Mouse (Mus musculus): ENCODE measurements at regions not wholly inside any gene's neighbourhood (a gene's known extent, or its start where the extent isn't known, plus 50 kb on each side); places are given as distances from the start of the nearest gene placed in this dataset.

DNA sequence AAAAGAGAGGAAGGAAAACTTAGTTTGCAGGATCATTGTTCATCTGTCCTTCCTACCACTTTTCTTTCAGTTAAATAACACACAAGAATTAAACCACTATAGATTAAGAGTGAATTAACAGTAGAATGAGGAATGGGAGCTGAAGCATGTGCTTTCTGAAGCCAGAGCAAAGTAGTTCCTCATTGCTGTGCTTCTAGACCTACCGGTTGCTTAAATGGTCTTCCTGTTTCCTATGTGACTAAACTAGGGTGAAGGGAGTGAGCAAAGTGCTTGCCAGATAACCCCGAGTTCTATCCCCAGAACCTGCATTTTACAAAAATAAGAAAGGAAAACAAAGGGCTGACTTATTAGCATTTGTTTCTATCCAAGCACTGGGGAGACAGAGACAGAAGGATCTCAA lies 305.5 kb upstream of the Gcfc2 start:
- WGBS = 70% methylated on average over 2 of the region's 2 CpGs
- ATAC-seq = no peak
- H3K36me3 ChIP-seq (ENCODE audit: insufficient read depth) = no peaks in the 10 kb centered on the region
- no peak overlapping the region for H3K27ac ChIP-seq (ENCODE audit: low read depth, low read length)
- no peak for DNase-seq
- H3K4me1 ChIP-seq (ENCODE audit: insufficient read depth) = no peaks in the 10 kb centered on the region
- H3K4me2 ChIP-seq (ENCODE audit: low read depth) = no peak overlapping the region
- no peak overlapping the region for H3K9ac ChIP-seq
- no peaks in the 10 kb centered on the region for H3K9me3 ChIP-seq (ENCODE audit: low read length)
- no peaks in the 10 kb centered on the region for H3K27me3 ChIP-seq (ENCODE audit: insufficient read depth, low read length)
- H3K4me3 ChIP-seq (ENCODE audit: low read depth, low read length) = no peak overlapping the region
- TF ChIP-seq CTCF (IDR thresholded peaks at IDR 0.05; ENCODE audit: low read depth) = no peak

DNA sequence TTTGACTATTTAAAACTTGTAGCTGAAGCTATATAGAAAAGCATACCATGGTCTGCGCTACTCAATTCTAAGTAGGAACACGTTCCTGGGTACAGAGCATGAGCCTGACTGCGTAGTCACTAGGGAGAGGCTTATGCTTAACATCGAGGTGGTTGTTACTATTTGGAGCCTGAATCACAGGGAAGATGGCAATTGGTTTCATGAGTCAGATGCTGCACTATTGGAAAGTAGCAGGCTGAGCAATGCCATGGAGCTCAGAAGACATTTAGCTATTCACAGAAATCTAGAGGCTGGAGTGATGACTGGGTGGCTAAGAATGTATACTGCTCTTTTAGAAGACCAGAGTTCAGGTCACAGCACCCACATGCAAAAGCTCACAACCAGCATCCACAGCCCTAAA lies 302.4 kb upstream of the Gcfc2 start:
- Histone ChIP-seq H3K36me3 (ENCODE audit: insufficient read depth) (no peaks in the 10 kb centered on the region), H3K4me1 (ENCODE audit: insufficient read depth) (no peaks in the 10 kb centered on the region), H3K9ac (no peak overlapping the region), H3K9me3 (ENCODE audit: low read length) (no peaks in the 10 kb centered on the region), H3K4me3 (ENCODE audit: low read depth, low read length) (no peak overlapping the region), H3K27ac (ENCODE audit: low read depth, low read length) (no peak overlapping the region), H3K4me2 (ENCODE audit: low read depth) (no peak overlapping the region), H3K27me3 (ENCODE audit: insufficient read depth, low read length) (no peaks in the 10 kb centered on the region)
- 93% methylated on average over 4 of the region's 4 CpGs for WGBS
- DNase-seq (no peak), ATAC-seq (no peak)
- no peak for TF ChIP-seq CTCF (IDR thresholded peaks at IDR 0.05; ENCODE audit: low read depth)

DNA sequence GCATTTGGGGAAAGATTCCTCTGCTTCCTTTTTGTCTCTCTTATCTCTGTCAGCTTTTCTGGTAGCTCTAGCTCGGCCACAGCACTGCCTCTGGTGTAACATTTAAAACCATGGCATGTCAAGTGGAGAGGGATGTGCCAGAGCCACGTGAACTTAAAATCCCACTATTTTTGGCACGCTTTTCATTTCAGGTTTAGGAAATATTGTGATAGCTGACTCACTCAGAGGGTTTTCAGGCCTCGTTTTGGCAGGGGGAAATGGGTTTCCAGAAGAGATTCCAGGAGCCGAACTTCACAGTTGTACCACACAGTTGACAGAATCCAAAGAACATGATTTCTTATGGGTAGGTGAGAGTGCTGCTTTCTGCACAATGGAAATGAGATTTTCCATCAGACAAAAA lies 300.8 kb upstream of the Gcfc2 start:
- Histone ChIP-seq H3K4me3 (ENCODE audit: low read depth, low read length) (no peak overlapping the region), H3K36me3 (ENCODE audit: insufficient read depth) (no peaks in the 10 kb centered on the region), H3K27ac (ENCODE audit: low read depth, low read length) (no peak overlapping the region), H3K4me2 (ENCODE audit: low read depth) (no peak overlapping the region), H3K9ac (no peak overlapping the region), H3K4me1 (ENCODE audit: insufficient read depth) (no peaks in the 10 kb centered on the region), H3K27me3 (ENCODE audit: insufficient read depth, low read length) (no peaks in the 10 kb centered on the region), H3K9me3 (ENCODE audit: low read length) (no peaks in the 10 kb centered on the region)
- 69% methylated on average over 5 of the region's 5 CpGs for WGBS
- no peak for TF ChIP-seq CTCF (IDR thresholded peaks at IDR 0.05; ENCODE audit: low read depth)
- ATAC-seq = no peak
- DNase-seq = peak; percentile 2

DNA sequence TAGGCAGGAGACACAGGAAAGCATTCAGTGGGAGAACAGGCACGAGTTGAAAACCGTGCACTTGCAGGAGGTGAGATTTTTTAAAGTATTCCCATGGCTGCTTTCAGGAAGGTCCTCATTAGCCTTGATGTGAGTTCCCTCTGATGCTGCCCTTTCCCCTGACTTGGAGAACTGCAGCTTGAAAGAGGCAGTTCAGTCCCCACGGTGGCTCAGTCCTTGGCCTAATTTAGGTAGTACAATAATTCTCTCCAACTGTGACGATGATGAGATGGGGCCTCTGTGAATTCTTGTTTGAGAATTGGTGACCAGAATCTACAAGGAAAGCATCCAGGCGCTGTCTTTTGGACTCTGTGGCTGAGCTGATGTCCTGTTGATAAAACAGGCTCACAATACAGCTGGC lies 298.5 kb upstream of the Gcfc2 start:
- Histone ChIP-seq H3K4me1 (ENCODE audit: insufficient read depth) (no peaks in the 10 kb centered on the region), H3K4me2 (ENCODE audit: low read depth) (no peak overlapping the region), H3K36me3 (ENCODE audit: insufficient read depth) (no peaks in the 10 kb centered on the region), H3K9ac (no peak overlapping the region), H3K4me3 (ENCODE audit: low read depth, low read length) (no peak overlapping the region), H3K27ac (ENCODE audit: low read depth, low read length) (no peak overlapping the region), H3K27me3 (ENCODE audit: insufficient read depth, low read length) (no peaks in the 10 kb centered on the region), H3K9me3 (ENCODE audit: low read length) (no peaks in the 10 kb centered on the region)
- DNase-seq (no peak), ATAC-seq (no peak)
- 58% methylated on average over 5 of the region's 5 CpGs for WGBS
- no peak for TF ChIP-seq CTCF (IDR thresholded peaks at IDR 0.05; ENCODE audit: low read depth)

DNA sequence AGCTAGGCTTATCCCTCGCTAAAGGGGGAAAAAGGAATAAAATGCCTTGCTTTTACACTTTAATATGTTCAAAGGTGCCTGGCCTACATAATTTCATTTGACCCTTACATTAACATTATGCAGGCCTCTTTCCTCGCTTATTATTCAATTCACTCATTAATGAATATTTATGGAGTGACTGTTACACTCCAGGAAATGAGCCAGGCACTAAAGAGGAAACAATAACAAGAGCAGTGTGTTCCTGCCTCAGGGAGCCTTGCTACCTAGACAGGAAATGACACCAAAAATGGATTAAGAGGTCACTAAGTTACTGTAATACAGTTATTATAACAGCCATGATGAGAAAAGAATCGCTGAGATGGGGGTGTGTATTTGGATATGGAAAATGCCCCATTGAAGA lies 289.9 kb upstream of the Gcfc2 start:
- Histone ChIP-seq H3K9ac (no peak overlapping the region), H3K4me1 (ENCODE audit: insufficient read depth) (no peaks in the 10 kb centered on the region), H3K4me3 (ENCODE audit: low read depth, low read length) (no peak overlapping the region), H3K27me3 (ENCODE audit: insufficient read depth, low read length) (no peaks in the 10 kb centered on the region), H3K36me3 (ENCODE audit: insufficient read depth) (no peaks in the 10 kb centered on the region), H3K4me2 (ENCODE audit: low read depth) (no peak overlapping the region), H3K9me3 (ENCODE audit: low read length) (no peaks in the 10 kb centered on the region), H3K27ac (ENCODE audit: low read depth, low read length) (no peak overlapping the region)
- 47% methylated on average over 3 of the region's 3 CpGs for WGBS
- TF ChIP-seq CTCF (IDR thresholded peaks at IDR 0.05; ENCODE audit: low read depth) = no peak
- ATAC-seq (no peak), DNase-seq (no peak)

DNA sequence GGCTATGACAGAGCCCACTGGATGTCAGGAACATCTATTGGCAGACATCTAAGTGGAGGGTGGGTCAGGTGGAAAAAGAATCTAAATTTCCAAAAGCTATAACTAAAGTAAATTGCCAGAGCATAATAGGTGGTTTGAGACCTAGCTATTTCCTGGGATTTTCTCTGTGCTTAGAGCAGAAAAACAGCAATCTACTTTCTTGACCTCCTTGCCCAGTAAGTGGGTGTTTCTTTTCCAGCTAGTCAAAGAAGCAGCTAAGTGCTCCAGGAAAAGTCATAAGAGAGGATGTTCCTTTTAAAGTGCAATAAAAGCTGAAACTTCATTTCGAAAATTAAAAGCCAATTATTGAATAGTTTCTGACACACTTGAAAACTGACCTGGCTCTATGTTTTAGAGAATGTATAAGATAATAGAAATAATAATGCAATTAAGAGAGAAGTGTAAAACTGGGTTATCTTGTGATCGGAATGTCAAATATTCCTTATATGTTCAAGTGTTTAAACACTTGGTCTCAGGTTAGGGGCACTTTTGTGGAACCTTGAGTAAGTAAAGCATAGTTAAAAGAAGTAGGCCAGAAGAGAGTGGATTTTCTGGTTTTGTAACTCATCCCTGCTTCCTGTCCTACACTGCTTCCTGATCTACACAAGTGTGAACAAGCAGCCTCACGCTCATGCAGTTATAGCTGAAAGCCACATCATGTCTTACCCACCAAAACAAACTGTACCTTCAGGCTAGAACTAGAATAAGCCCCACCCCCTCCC lies 275.7 kb upstream of the Gcfc2 start:
- Histone ChIP-seq H3K4me1 (ENCODE audit: insufficient read depth) (no peaks in the 10 kb centered on the region), H3K27me3 (ENCODE audit: insufficient read depth, low read length) (no peaks in the 10 kb centered on the region), H3K27ac (ENCODE audit: low read depth, low read length) (no peak overlapping the region), H3K4me3 (ENCODE audit: low read depth, low read length) (no peak overlapping the region), H3K4me2 (ENCODE audit: low read depth) (no peak overlapping the region), H3K9me3 (ENCODE audit: low read length) (0 out of 2 replicates have a peak, but pooled peaks cover under 1% of the 10 kb centered on the region), H3K9ac (no peak overlapping the region), H3K36me3 (ENCODE audit: insufficient read depth) (no peaks in the 10 kb centered on the region)
- WGBS = 87% methylated on average over 3 of the region's 3 CpGs
- ATAC-seq = no peak
- TF ChIP-seq CTCF (IDR thresholded peaks at IDR 0.05; ENCODE audit: low read depth) = no peak
- DNase-seq = no peak

DNA sequence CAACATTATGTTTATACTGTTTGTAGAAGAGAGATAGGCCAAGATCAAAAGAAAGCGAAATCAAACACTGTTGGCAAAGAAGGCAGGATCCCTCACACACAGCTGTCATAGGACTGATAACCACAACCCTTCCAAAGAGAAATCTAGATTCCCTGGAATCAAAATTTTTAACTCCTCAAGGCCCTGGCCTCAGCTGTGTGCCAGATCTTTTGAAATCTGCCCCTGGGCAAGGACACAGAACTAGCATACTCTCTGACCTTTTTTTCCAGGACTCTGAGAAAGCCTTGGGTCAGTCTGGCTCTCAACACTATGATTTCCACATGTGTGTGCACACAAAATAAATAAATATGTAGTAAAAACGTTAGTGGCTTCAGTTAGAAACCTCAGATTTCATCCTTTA lies 271.6 kb upstream of the Gcfc2 start:
- Histone ChIP-seq H3K27ac (ENCODE audit: low read depth, low read length) (no peak overlapping the region), H3K27me3 (ENCODE audit: insufficient read depth, low read length) (no peaks in the 10 kb centered on the region), H3K36me3 (ENCODE audit: insufficient read depth) (no peaks in the 10 kb centered on the region), H3K4me1 (ENCODE audit: insufficient read depth) (no peaks in the 10 kb centered on the region), H3K4me2 (ENCODE audit: low read depth) (no peak overlapping the region), H3K9me3 (ENCODE audit: low read length) (no peaks in the 10 kb centered on the region), H3K4me3 (ENCODE audit: low read depth, low read length) (no peak overlapping the region), H3K9ac (no peak overlapping the region)
- WGBS = 51% methylated on average over 2 of the region's 2 CpGs
- no peak for DNase-seq
- TF ChIP-seq CTCF (IDR thresholded peaks at IDR 0.05; ENCODE audit: low read depth) = no peak
- no peak for ATAC-seq

Data from forebrain, postnatal 0 days (tissue).